Mouse (Mus musculus) lung, postnatal 0 days (tissue): Measurements from ENCODE around the gene Tagln2. TPM values are rescaled to one million over a fixed set of nuclear protein-coding genes. Genes with fewer than 3 reads are reported as not detected.

Experiments
- ATAC-seq: fragments of 200-750 bp; cut with Nextera tagmentation; 2 replicates; pipeline ENCODE4 v1.8.0; 2017; ENCODE audit warnings: moderate library complexity
- DNase-seq: peaks from one replicate; pipeline ENCODE4 v3.0.0-alpha.2; 2016; ENCODE audit warnings: low spot score
- H3K27ac ChIP-seq: fragments of 300-500 bp; sonication (generic); 2 replicates; pipeline ENCODE4 v1.5.1; 2014; ENCODE audit warnings: antibody characterized with exemption, mild to moderate bottlenecking, low read length, mixed read lengths
- H3K27me3 ChIP-seq: fragments of 300-500 bp; sonication (generic); replicated peaks from 2 replicates; pipeline ENCODE4 v1.6.1; 2014; ENCODE audit warnings: low read length, mixed read lengths; ENCODE audit not compliant: insufficient read depth
- H3K36me3 ChIP-seq: fragments of 300-500 bp; sonication (generic); 2 replicates; pipeline ENCODE4 v1.6.1; 2014; ENCODE audit warnings: low read length, mixed read lengths; ENCODE audit not compliant: insufficient read depth
- H3K4me1 ChIP-seq: fragments of 300-500 bp; sonication (generic); 2 replicates; pipeline ENCODE4 v1.6.1; 2014; ENCODE audit warnings: antibody characterized with exemption, low read depth, low read length, mixed read lengths; ENCODE audit not compliant: insufficient read depth
- H3K4me2 ChIP-seq: fragments of 300-500 bp; sonication (generic); replicated peaks from 2 replicates; pipeline ENCODE4 v1.6.1; 2014; ENCODE audit warnings: low read depth, mild to moderate bottlenecking, low read length, moderate library complexity, mixed read lengths
- H3K4me3 ChIP-seq: fragments of 300-500 bp; sonication (generic); 2 replicates; pipeline ENCODE4 v1.5.1; 2014; ENCODE audit warnings: low read depth, low read length
- H3K9ac ChIP-seq: fragments of 300-500 bp; sonication (generic); replicated peaks from 2 replicates; pipeline ENCODE4 v1.6.1; 2014; ENCODE audit warnings: low read depth, mild to moderate bottlenecking
- H3K9me3 ChIP-seq: fragments of 300-500 bp; sonication (generic); 2 replicates; pipeline ENCODE4 v1.6.1; 2016; ENCODE audit warnings: low read length, mixed read lengths
- CTCF ChIP-seq: IDR thresholded peaks from 2 replicates; pipeline ENCODE4 v1.5.1; 2016; ENCODE audit warnings: antibody characterized with exemption, mild to moderate bottlenecking
- EP300 ChIP-seq: IDR thresholded peaks from 2 replicates; pipeline ENCODE4 v1.6.1; 2016; ENCODE audit warnings: antibody characterized with exemption, mild to moderate bottlenecking, control low read depth
- WGBS: fragments of 180-500 bp; shearing (Covaris S2); extraction: QIAGEN DNeasy Blood & Tissue Kit; methylation state at CpG from one replicate; pipeline ENCODE4 v1.1.7; 2014; 5-methylcytosine and 5-hydroxymethylcytosine counted together
- polyA plus RNA-seq: library from polyadenylated mRNA; unstranded; fragments of >200 nt; fragmentation: Nextera tagmentation; extraction: Ambion mirVana; gene quantifications from 2 replicates; pipeline ENCODE4 v1.2.1, GENCODE M21; 2015

Gene Tagln2
- polyA plus RNA-seq, 1 experiment from 2014 or later = 823 TPM

DNA sequence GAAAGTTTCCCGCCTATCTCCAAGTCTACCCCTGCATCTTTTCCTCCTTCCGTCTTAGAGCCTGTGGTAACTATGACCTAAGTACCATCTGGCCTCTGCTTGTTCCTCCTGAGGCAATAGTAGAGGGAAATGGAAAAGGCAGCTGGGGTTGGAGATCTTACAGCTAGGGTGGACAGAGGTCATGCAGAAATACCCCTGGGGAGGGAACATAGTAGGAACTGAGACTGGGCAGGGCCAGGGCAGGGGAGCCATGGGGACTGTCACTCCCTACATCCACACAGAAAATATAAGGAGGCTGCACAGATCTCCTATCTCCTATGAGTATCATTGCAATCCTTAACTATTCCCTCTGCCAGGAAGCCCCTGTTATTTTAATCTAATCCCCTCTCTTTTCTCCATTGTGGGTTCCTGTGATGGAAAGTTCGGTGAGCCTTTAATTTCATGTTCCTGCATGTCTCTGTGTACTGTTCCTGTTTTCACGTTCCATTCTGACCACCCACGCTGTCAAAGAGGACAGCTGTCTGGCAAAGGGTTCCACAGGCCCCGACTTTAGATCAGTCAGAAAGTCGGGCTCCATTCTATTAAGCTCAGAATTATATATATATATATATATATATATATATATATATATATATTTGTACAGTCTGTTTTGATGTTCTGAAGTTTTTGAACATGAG lies 43.7 kb upstream of the Tagln2 start:
- WGBS = 54% methylated on average over 7 of the region's 7 CpGs
- no peak for TF ChIP-seq CTCF
- Histone ChIP-seq H3K9me3 (no peaks in the 10 kb centered on the region), H3K4me1 (no peaks in the 10 kb centered on the region), H3K9ac (no peak overlapping the region), H3K36me3 (no peaks in the 10 kb centered on the region), H3K4me3 (no peak overlapping the region), H3K27me3 (no peaks in the 10 kb centered on the region), H3K27ac (no peak overlapping the region), H3K4me2 (no peak overlapping the region)
- DNase-seq (peak; percentile 24), ATAC-seq (peak; percentile 54)

DNA sequence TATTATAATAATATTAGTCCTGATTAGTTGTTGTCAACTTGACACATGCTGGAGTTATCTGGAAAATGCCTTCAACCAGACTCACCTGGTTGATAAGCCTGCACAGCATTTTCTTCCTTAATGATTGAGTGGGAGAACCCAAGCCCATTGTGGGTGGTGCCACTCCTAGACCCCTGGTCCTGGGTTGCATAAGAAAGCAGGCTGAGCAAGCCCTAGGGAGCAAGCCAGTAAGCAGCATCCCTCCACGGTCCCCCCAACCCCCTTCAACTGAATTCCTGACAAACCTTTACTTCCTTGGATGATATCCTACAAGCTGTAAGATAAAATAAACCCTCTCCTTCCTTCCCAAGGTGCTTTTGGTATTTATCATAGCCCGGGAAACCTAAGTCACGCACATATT lies 42.7 kb upstream of the Tagln2 start:
- Histone ChIP-seq H3K9ac (no peak overlapping the region), H3K4me2 (no peak overlapping the region), H3K9me3 (no peaks in the 10 kb centered on the region), H3K4me3 (no peak overlapping the region), H3K4me1 (no peaks in the 10 kb centered on the region), H3K36me3 (no peaks in the 10 kb centered on the region), H3K27ac (no peak overlapping the region), H3K27me3 (no peaks in the 10 kb centered on the region)
- 52% methylated on average over 3 of the region's 3 CpGs for WGBS
- DNase-seq = no peak
- no peak for TF ChIP-seq CTCF
- no peak for ATAC-seq

DNA sequence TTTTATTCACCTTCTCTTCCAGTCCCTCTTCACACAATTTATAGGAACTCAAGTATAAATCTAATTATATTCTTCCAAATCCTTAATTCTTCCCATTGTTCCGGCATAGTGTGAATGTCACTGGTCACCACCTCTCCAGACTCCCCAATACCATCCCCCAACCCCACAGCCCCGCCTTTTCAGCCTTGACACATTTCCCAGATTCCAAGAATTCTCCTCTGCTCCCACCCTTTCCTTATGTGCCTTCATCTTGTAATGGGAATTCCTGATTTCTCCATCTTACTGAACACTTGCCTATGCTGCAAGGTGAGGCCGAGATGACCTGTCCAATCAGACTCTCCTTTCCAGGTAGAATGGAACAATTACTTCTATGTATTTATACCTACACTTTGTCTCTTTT lies 41.8 kb upstream of the Tagln2 start:
- DNase-seq = no peak
- H3K9ac ChIP-seq = no peak overlapping the region
- no peaks in the 10 kb centered on the region for H3K36me3 ChIP-seq
- no peaks in the 10 kb centered on the region for H3K27me3 ChIP-seq
- no peaks in the 10 kb centered on the region for H3K9me3 ChIP-seq
- 79% methylated on average over 3 of the region's 3 CpGs for WGBS
- H3K27ac ChIP-seq = no peak overlapping the region
- no peak overlapping the region for H3K4me2 ChIP-seq
- H3K4me3 ChIP-seq = no peak overlapping the region
- H3K4me1 ChIP-seq = no peaks in the 10 kb centered on the region
- no peak for TF ChIP-seq EP300
- ATAC-seq = no peak

DNA sequence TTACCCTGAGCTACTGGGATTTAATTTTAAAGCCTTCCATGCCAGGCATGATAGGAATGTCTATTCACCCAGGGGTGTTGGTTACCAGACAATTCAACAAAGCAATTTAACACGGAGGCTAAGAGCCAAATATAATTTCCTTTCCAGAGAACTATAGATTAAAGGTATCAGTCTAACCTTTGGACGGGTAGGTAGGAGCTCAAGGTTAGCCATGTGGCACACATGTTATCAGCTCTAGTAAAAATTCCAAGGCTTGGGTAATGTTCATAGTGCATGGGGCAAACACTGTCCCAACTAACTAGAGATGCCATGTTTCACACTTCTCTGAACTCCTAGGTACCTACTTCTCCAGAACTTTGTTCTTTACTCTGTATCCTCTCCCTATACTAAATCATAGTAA lies 38.2 kb upstream of the Tagln2 start:
- H3K9me3 ChIP-seq = no peaks in the 10 kb centered on the region
- no peak for ATAC-seq
- H3K4me1 ChIP-seq = no peaks in the 10 kb centered on the region
- 47% methylated on average over 2 of the region's 2 CpGs for WGBS
- no peak for TF ChIP-seq EP300
- TF ChIP-seq CTCF = no peak
- no peaks in the 10 kb centered on the region for H3K36me3 ChIP-seq
- H3K9ac ChIP-seq = no peak overlapping the region
- no peak overlapping the region for H3K4me2 ChIP-seq
- H3K4me3 ChIP-seq = no peak overlapping the region
- DNase-seq = no peak
- no peak overlapping the region for H3K27ac ChIP-seq
- H3K27me3 ChIP-seq = no peaks in the 10 kb centered on the region

DNA sequence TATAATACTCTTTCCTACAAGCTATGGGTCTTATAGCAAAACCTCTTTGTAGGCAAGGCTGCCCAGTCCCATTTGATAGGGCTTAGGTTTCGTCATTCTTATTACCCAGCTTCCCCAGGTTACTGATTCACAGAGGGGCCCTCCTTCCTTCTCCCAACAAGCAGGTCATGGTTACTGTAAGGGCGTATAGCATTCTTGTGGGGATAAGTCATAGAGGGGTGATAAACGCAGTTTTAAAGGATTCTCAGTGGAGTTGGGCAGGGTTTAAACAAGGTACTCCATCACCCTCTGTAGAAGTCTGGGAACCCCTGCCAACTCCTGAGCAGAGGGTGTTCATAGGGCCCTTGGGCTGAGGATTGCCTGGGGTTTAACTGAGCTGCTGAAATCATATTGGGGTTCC lies 37.3 kb upstream of the Tagln2 start:
- no peak overlapping the region for H3K4me2 ChIP-seq
- no peaks in the 10 kb centered on the region for H3K36me3 ChIP-seq
- TF ChIP-seq EP300 (no peak), CTCF (no peak)
- ATAC-seq (peak; percentile 58), DNase-seq (peak; percentile 44)
- H3K9me3 ChIP-seq = no peaks in the 10 kb centered on the region
- H3K27ac ChIP-seq = no peak overlapping the region
- no peak overlapping the region for H3K4me3 ChIP-seq
- H3K9ac ChIP-seq = no peak overlapping the region
- 58% methylated on average over 3 of the region's 3 CpGs for WGBS
- no peaks in the 10 kb centered on the region for H3K4me1 ChIP-seq
- H3K27me3 ChIP-seq = no peaks in the 10 kb centered on the region

DNA sequence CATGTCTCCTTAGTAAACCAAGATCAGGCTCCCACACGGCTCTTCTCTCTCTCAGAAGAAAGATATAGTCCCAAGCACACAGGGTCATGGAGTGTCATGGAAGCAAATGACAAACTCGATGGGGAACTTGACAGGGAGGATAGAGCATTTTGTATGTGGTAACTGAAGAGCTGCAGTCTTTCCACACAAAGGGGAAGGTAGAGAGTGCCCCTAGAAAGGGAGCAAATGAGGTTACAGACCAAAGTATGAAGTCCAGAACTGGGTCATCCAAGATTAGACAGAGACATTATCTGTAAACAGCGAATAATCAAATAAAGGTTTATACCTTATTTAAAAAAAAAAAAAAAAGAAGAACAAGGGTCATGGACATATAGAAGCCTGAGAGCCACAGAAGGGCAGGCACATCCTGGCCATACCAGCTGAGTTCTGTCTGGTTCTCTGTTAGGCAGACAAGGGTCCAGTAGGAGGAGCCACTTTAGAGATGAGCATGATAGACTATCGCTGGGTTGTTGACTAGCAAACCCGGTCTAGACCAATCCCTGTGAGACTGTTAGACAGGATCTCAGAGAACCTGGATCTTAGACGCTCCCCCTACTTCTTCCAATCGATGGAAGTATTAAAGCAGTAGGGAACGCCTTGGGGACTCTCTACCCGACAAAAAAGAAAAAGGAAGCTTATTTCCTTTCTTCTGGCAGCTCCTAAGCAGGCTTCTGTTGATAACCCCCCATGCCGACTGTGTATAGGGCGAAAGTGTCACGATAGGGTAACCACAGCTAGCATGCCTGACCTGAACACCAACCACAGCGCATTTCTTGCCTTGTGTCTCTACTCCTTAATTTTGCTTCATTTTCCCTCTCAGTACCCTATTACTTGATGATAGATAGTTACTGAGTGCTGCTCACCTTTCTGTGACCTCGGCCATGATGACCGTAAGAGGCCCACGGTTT lies 36.2 kb upstream of the Tagln2 start:
- Histone ChIP-seq H3K27me3 (no peaks in the 10 kb centered on the region), H3K4me1 (no peaks in the 10 kb centered on the region), H3K9ac (no peak overlapping the region), H3K9me3 (no peaks in the 10 kb centered on the region), H3K36me3 (no peaks in the 10 kb centered on the region), H3K4me2 (no peak overlapping the region), H3K4me3 (no peak overlapping the region), H3K27ac (no peak overlapping the region)
- no peak for DNase-seq
- ATAC-seq = no peak
- WGBS = 69% methylated on average over 16 of the region's 16 CpGs
- TF ChIP-seq EP300 (no peak), CTCF (no peak)
